9 mouse cellular contexts compared by ENCODE assay signal in the genomic region with DNA sequence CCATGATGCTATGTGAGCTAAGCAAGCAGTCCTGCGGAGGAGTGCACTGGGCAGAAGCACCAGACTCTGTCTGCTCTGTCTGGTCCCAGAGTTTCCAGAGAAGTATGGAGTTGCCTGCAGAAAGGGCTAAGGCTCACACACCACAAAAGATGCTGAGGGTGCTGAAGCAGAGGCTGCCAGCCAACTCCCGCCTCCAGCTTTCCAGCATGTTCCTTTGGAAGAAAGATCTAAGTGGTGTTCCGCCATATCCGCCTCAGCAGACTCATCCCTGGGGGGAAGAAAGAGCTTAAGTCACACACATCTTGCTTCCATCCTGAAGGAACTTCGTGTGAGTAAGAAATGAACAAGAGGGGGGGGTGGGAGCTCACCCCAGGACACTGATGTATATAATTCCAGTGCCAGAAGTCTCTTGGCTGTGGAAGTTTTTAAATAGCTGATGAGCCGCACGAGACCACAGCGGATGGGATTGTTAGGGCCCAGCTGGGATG. TPM values are rescaled to one million over a fixed set of nuclear protein-coding genes. Genes with fewer than 3 reads are reported as not detected.
DNase-seq lines count a peak whose midpoint lies in the region; ATAC-seq and TF ChIP-seq lines count a peak whose summit lies in the region.
"Had no signal": no experiment of that assay in that cellular context is flagged by ENCODE, and none has a peak within 500 bp of the region (broad histone marks: within the 10 kb centered on the region; RNA-seq: fewer than 3 reads in every experiment).

No protein-coding gene starts in this region.

- peak overlapping the region; percentile 91 for H3K27ac ChIP-seq in embryonic facial prominence, embryonic 15.5 days (replicated peaks)
- peak overlapping the region; percentile 16; the same call in 1 of the 2 replicates for H3K27ac ChIP-seq in intestine, postnatal 0 days (ENCODE audit: low read depth, low read length)
- H3K27ac ChIP-seq in olfactory bulb, adult 2 months (ENCODE audit: insufficient read depth, low read depth, low read length), result peak overlapping the region; percentile 16; the same call in 1 of the 2 replicates
- H3K27ac ChIP-seq in hindbrain, embryonic 12.5 days, result no peak overlapping the region

- TF ChIP-seq POLR2A in olfactory bulb, adult 2 months (IDR thresholded peaks at IDR 0.05; ENCODE audit: insufficient read depth, low read depth, low read length), result no peak

- DNase-seq in kidney, postnatal 10 days, result peak; percentile 67
- no peak for DNase-seq in kidney, adult 9 months
- DNase-seq in thymus, postnatal 0 days (ENCODE audit: low spot score), result no peak
- no peak for DNase-seq in T-cell, adult 2 months (ENCODE audit: low spot score)
- DNase-seq: kidney, adult 18-20 months had no signal

- no peaks in the 10 kb centered on the region for H3K36me3 ChIP-seq in embryonic facial prominence, embryonic 15.5 days
- H3K36me3 ChIP-seq in intestine, postnatal 0 days (ENCODE audit: control insufficient read depth, insufficient read depth), result no peaks in the 10 kb centered on the region
- H3K36me3 ChIP-seq in hindbrain, embryonic 12.5 days, result no peaks in the 10 kb centered on the region

- no peak overlapping the region for H3K4me3 ChIP-seq in embryonic facial prominence, embryonic 15.5 days (replicated peaks)
- H3K4me3 ChIP-seq in intestine, postnatal 0 days (ENCODE audit: low read depth, low read length), result no peak overlapping the region
- no peak overlapping the region for H3K4me3 ChIP-seq in olfactory bulb, adult 2 months (ENCODE audit: insufficient read depth, low read depth, low read length)
- no peak overlapping the region for H3K4me3 ChIP-seq in hindbrain, embryonic 12.5 days

- WGBS in embryonic facial prominence, embryonic 15.5 days, result 23% methylated on average over 8 of the region's 8 CpGs
- WGBS in intestine, postnatal 0 days, result 51% methylated on average over 8 of the region's 8 CpGs
- 33% methylated on average over 8 of the region's 8 CpGs for WGBS in olfactory bulb, adult 2 months
- WGBS in hindbrain, embryonic 12.5 days, result 73% methylated on average over 8 of the region's 8 CpGs

- H3K4me1 ChIP-seq in embryonic facial prominence, embryonic 15.5 days, result peaks cover 46% of the 10 kb centered on the region
- H3K4me1 ChIP-seq in intestine, postnatal 0 days (replicated peaks; ENCODE audit: control insufficient read depth, insufficient read depth, low read length), result no peaks in the 10 kb centered on the region
- peaks cover 10% of the 10 kb centered on the region for H3K4me1 ChIP-seq in olfactory bulb, adult 2 months (ENCODE audit: control insufficient read depth, insufficient read depth, low read length)
- H3K4me1 ChIP-seq in hindbrain, embryonic 12.5 days, result peaks cover 5% of the 10 kb centered on the region; the same call in 1 of the 2 replicates

- no peaks in the 10 kb centered on the region for H3K9me3 ChIP-seq in embryonic facial prominence, embryonic 15.5 days (replicated peaks)
- no peaks in the 10 kb centered on the region for H3K9me3 ChIP-seq in intestine, postnatal 0 days (ENCODE audit: control insufficient read depth)
- no peaks in the 10 kb centered on the region for H3K9me3 ChIP-seq in hindbrain, embryonic 12.5 days (replicated peaks)

- H3K9ac ChIP-seq in embryonic facial prominence, embryonic 15.5 days, result no peak overlapping the region
- no peak overlapping the region for H3K9ac ChIP-seq in intestine, postnatal 0 days (ENCODE audit: low read depth, low read length)
- H3K9ac ChIP-seq in hindbrain, embryonic 12.5 days, result no peak overlapping the region

- TF ChIP-seq CTCF in intestine, postnatal 0 days (IDR thresholded peaks at IDR 0.05; ENCODE audit: low read depth), result no peak
- no peak for TF ChIP-seq CTCF in olfactory bulb, adult 2 months (IDR thresholded peaks at IDR 0.05; ENCODE audit: insufficient read depth, low read depth, low read length)

- H3K4me2 ChIP-seq in embryonic facial prominence, embryonic 15.5 days (replicated peaks), result peak overlapping the region; percentile 15; the same call in 1 of the 2 replicates
- H3K4me2 ChIP-seq in intestine, postnatal 0 days (replicated peaks; ENCODE audit: low read depth), result no peak overlapping the region
- no peak overlapping the region for H3K4me2 ChIP-seq in hindbrain, embryonic 12.5 days (replicated peaks)

- peak; percentile 88 for ATAC-seq in embryonic facial prominence, embryonic 15.5 days (ENCODE audit: insufficient number of reproducible peaks, low FRiP score, low TSS enrichment, low read depth)
- ATAC-seq in intestine, postnatal 0 days, result no peak
- ATAC-seq in hindbrain, embryonic 12.5 days (ENCODE audit: low FRiP score), result no peak

- H3K27me3 ChIP-seq in embryonic facial prominence, embryonic 15.5 days, result no peaks in the 10 kb centered on the region
- H3K27me3 ChIP-seq in intestine, postnatal 0 days (replicated peaks; ENCODE audit: control insufficient read depth, insufficient read depth, low read length), result no peaks in the 10 kb centered on the region
- H3K27me3 ChIP-seq in hindbrain, embryonic 12.5 days, result 0 out of 2 replicates have a peak, but pooled peaks cover 2% of the 10 kb centered on the region

RNA-seq across cellular contexts. Expression of gene Mlph, which starts 10.9 kb away (rescaled TPM):
- polyA plus RNA-seq in embryonic facial prominence, embryonic 15.5 days (2015; fragmentation: Nextera tagmentation; extraction: Ambion mirVana), result 1.6 and 1.7 TPM in 2 replicates
- polyA plus RNA-seq in intestine, postnatal 0 days (2015; fragmentation: Nextera tagmentation; extraction: Ambion mirVana), result 3.0 and 3.4 TPM in 2 replicates
- not detected in 2 replicates for polyA plus RNA-seq in olfactory bulb, adult 2 months (2012; ENCODE audit: insufficient read depth, insufficient read length, low replicate concordance, missing spikeins)
- 0.45 and 0.55 TPM in 2 replicates for polyA plus RNA-seq in thymus, postnatal 0 days (2015; fragmentation: Nextera tagmentation; extraction: Ambion mirVana)
- 0.09 and 0.22 TPM in 2 replicates for polyA plus RNA-seq in hindbrain, embryonic 12.5 days (2016; fragmentation: Nextera tagmentation; extraction: Ambion mirVana)

RNA-seq across cellular contexts. Expression of gene Prlh, which starts 48.9 kb away (rescaled TPM):
- polyA plus RNA-seq in embryonic facial prominence, embryonic 15.5 days (2015; fragmentation: Nextera tagmentation; extraction: Ambion mirVana), result not detected in 2 replicates
- not detected in 2 replicates for polyA plus RNA-seq in intestine, postnatal 0 days (2015; fragmentation: Nextera tagmentation; extraction: Ambion mirVana)
- not detected in 2 replicates for polyA plus RNA-seq in olfactory bulb, adult 2 months (2012; ENCODE audit: insufficient read depth, insufficient read length, low replicate concordance, missing spikeins)
- not detected in 2 replicates for polyA plus RNA-seq in thymus, postnatal 0 days (2015; fragmentation: Nextera tagmentation; extraction: Ambion mirVana)
- not detected in 2 replicates for polyA plus RNA-seq in hindbrain, embryonic 12.5 days (2016; fragmentation: Nextera tagmentation; extraction: Ambion mirVana)
